Mouse (Mus musculus) kidney, adult 2 months (tissue): ENCODE results near the gene Eif3g.

Source experiments
- CTCF ChIP-seq: fragments of 200-500 bp; conservative IDR thresholded peaks from 2 replicates; pipeline ENCODE4 v1.5.1; 2011; ENCODE audit warnings: low read depth, mild to moderate bottlenecking, control low read depth, low read length, moderate library complexity, mixed read lengths; ENCODE audit not compliant: insufficient read depth, insufficient read length
- POLR2A ChIP-seq: fragments of 200-500 bp; IDR thresholded peaks from one replicate; pipeline ENCODE4 v1.6.1; 2011; ENCODE audit warnings: low read depth, low read length, control low read depth

DNA sequence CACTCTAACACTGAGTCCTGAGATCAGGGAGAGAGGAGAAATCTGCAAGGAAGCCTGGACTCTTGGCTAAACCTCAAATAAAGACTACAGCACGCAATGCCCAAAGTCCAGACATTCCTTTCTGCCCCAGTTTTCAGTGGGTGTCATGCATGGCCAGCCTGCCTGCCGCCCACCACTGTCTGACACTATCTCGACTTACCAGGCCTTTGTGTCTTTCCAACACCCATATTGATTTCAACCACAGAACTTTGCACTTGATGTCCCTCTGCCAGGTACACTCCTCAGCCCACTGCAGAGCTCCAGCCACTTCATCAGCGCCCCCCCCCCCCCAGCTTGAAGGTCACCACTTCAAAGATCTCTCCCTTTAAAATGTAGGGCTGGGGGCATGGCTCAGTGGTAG, 36.2 kb downstream of the Eif3g start:
- TF ChIP-seq CTCF, result no peak
- TF ChIP-seq POLR2A, result no peak
